Mouse (Mus musculus) E14TG2a.4 (cell line): ENCODE measurements around the gene 9130023H24Rik.

ENCODE experiments used
- H3K27me3 ChIP-seq: 2 replicates; pipeline ENCODE4 v1.6.1; 2014; ENCODE audit warnings: low read length, control low read depth; ENCODE audit not compliant: insufficient read depth
- H3K36me3 ChIP-seq: 2 replicates; pipeline ENCODE4 v1.6.1; 2014; ENCODE audit warnings: low read length, control low read depth; ENCODE audit not compliant: insufficient read depth
- H3K4me1 ChIP-seq: replicated peaks from 2 replicates; pipeline ENCODE4 v1.6.1; 2014; ENCODE audit warnings: low read depth, low read length, control low read depth
- H3K4me3 ChIP-seq: replicated peaks from 2 replicates; pipeline ENCODE4 v1.5.1; 2014; ENCODE audit warnings: mild to moderate bottlenecking, low read length
- H3K9me3 ChIP-seq: 2 replicates; pipeline ENCODE4 v1.6.1; 2014; ENCODE audit warnings: low read length, control low read depth
- CTCF ChIP-seq: conservative IDR thresholded peaks from 2 replicates; pipeline ENCODE4 v1.5.1; 2014; ENCODE audit warnings: low read length
- NANOG ChIP-seq: IDR thresholded peaks from 2 replicates; pipeline ENCODE4 v1.6.1; 2014; ENCODE audit warnings: borderline replicate concordance, low read length, mixed read lengths
- POU5F1 ChIP-seq: IDR thresholded peaks from 2 replicates; pipeline ENCODE4 v1.6.1; 2014; ENCODE audit warnings: low read length, borderline replicate concordance

Gene 9130023H24Rik

DNA sequence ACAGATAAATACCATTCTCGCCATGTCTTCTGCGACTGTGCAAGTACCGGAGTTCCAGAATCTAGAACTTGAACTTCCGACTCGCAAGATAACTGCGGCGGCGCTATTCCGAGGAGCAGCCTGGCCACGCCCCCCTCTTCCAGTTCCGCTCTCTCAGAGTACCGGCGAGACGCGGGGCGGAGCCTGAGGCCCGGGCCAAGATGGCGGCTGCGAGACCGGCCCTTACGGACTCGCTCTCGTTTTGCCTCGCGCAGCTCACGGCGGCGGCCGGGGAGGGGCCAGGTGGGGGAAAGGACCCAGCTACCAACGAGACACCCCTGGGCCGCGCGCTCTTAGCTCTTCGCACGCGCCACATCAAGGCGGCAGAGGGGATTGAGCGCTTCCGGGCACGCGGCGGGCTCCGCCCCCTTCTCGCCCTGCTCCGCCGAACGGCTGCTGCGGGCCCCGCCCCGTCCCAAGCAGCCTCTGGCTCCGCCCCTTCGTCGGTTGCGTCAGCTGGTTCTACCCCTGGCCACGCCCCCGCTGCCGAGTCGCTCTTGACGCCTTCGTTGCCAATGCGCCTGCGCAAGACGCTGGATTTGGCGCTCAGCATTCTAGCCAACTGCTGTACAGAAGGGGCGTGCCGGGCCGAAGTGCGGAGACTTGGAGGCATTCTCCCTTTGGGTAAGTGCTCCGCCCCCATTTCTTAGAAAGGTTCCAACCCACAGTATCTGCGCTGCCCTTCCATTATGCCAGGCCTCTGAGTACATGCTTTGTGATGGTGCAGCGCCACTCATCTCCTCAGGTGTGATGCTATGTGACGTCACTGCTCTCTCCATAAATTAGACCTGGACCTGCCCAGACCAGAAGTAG lies at the start of gene 9130023H24Rik:
Gene 9130023H24Rik, minus strand, starts transcription at position 105 of the 852 bp plus-strand sequence.
- Histone ChIP-seq H3K4me1 (peaks cover 46% of the 10 kb centered on the region), H3K36me3 (peaks cover 59% of the 10 kb centered on the region), H3K27me3 (no peaks in the 10 kb centered on the region), H3K4me3 (peak within 1 kb of the TSS; percentile 95), H3K9me3 (no peaks in the 10 kb centered on the region)
- TF ChIP-seq NANOG = no peak
- TF ChIP-seq CTCF = no peak
- TF ChIP-seq POU5F1 = no peak

DNA sequence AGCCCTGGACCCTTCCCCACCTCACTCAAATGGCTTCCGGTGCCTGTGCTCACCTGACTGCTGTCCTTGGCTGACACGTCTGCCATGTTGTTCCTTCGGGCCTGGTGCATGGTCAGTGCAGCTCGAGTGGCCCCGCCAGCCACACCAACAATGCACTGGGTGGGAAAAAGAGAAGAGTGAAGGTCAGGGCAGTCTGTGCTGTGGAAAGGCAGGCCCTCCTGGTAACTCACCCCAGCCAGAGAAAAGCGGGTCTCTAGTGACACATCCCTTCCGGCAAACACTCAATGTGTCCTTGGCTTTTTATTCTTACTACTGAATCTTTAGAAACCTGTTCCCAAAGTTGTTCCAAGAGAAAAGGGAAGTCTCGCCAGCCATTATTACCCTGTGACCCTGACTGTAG lies 47.2 kb upstream of the 9130023H24Rik start:
- H3K4me1 ChIP-seq = peaks cover 28% of the 10 kb centered on the region
- TF ChIP-seq NANOG = no peak
- TF ChIP-seq POU5F1 = no peak
- no peak for TF ChIP-seq CTCF
- H3K4me3 ChIP-seq = no peak overlapping the region

DNA sequence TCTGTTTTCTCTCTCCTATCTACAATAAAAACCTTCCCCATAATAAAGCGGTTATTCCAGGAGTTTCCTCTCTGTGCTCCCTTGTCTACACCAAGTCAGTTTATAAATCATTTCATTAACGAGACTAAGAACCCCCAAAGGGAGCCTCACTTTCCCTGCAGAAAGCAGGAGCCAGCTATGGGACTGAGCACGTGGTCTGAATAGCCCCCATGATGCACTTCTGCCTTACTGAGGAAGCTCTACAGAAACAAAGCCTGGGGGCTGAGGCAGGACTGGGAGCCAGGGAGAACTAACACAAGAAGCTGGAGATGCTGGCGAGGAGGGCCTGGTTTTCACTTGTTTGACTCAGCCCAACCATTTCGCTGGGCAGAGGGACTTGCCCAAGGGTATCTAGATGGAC lies 46.2 kb upstream of the 9130023H24Rik start:
- TF ChIP-seq NANOG = no peak
- TF ChIP-seq CTCF = no peak
- TF ChIP-seq POU5F1 = no peak
- peaks cover 33% of the 10 kb centered on the region for H3K36me3 ChIP-seq
- peaks cover 7% of the 10 kb centered on the region for H3K9me3 ChIP-seq
- H3K4me1 ChIP-seq = peaks cover 20% of the 10 kb centered on the region
- H3K27me3 ChIP-seq = no peaks in the 10 kb centered on the region
- no peak overlapping the region for H3K4me3 ChIP-seq

More for the DNA sequence above, 47.2 kb upstream of the 9130023H24Rik start:
- Histone ChIP-seq H3K9me3 (peaks cover 7% of the 10 kb centered on the region), H3K36me3 (peaks cover 41% of the 10 kb centered on the region), H3K27me3 (no peaks in the 10 kb centered on the region)

DNA sequence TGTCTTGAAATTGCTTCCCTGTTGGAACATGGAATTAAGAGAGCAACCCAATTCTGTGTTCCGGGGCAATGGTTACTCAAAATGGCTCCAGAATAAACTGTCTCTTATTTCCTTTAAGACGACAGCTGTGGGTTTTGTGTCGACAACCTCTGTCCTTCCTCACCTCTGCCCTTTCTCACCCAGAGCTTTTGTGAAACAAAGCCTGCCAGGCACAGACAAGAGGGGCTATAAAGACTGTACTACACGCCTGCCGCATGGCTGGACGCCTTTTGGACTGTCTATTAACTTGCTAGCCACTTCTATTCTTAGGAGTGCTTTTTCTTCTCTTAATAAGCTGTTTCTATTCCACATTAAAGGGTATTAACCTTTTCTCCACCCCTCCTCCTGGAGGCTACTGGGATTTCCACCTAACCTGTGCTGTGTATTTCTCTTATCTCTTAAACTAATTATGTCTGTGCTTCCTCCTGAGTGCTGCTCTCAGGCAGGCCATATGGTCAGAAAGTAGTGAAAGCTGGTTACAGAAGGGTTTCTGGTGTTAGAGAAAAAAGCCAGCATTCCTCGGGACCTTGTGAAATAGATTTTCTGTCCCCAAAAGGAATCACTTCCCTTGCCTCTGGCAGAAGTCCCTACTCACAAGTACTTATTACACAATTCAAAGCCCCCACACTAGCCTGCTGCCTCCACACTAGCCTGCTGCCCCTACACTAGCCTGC lies 44.9 kb upstream of the 9130023H24Rik start:
- no peak for TF ChIP-seq CTCF
- no peak for TF ChIP-seq NANOG
- TF ChIP-seq POU5F1 = no peak
- H3K27me3 ChIP-seq = no peaks in the 10 kb centered on the region; the same call in 1 of the 2 replicates
- H3K36me3 ChIP-seq = peaks cover 26% of the 10 kb centered on the region
- peaks cover 20% of the 10 kb centered on the region for H3K4me1 ChIP-seq
- H3K9me3 ChIP-seq = peaks cover 7% of the 10 kb centered on the region
- H3K4me3 ChIP-seq = no peak overlapping the region

DNA sequence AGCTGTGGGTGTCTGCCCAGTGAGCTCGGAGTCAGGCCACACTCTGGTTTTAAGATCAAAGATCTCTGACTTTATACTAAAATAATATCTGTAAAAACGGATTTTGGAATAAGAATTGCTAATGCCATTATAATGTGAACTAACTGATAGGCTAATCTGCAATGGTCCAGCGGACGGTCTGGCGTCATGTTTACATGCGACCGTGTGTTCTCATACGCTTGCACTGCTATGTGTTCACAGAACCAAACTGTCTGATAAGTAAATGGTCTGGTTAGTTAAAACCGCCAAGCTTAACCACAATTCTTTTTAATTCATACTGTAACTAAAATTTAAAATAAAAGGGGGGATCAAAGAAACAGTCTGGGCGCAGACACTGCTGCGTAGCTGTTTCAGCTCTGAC lies 43.9 kb upstream of the 9130023H24Rik start:
- no peak for TF ChIP-seq CTCF
- H3K9me3 ChIP-seq = peaks cover 7% of the 10 kb centered on the region
- no peaks in the 10 kb centered on the region; the same call in 1 of the 2 replicates for H3K27me3 ChIP-seq
- H3K36me3 ChIP-seq = peaks cover 17% of the 10 kb centered on the region
- peaks cover 29% of the 10 kb centered on the region for H3K4me1 ChIP-seq
- no peak overlapping the region for H3K4me3 ChIP-seq

DNA sequence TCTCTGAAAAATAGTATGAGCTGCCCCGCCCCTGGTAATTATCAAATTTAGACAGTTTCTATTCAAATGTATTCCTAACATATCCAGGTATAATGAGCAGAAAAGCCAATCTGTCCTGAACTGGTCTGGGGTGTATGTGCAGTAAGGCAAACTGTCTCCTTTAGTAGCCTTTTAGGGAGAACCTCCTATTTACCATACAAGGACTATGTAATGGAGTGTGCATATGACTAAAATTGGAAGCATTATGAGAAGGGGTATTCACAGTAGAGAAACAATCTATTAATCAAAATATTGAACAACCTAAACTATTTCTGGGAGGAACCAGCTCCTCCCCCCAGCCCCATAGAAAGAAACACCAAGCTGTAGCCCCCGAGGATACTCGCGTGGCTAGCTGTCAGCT lies 41.9 kb upstream of the 9130023H24Rik start:
- Histone ChIP-seq H3K9me3 (peaks cover 7% of the 10 kb centered on the region), H3K36me3 (peaks cover 35% of the 10 kb centered on the region), H3K4me3 (no peak overlapping the region), H3K4me1 (peaks cover 32% of the 10 kb centered on the region), H3K27me3 (no peaks in the 10 kb centered on the region; the same call in 1 of the 2 replicates)
- no peak for TF ChIP-seq NANOG
- TF ChIP-seq POU5F1 = no peak
- no peak for TF ChIP-seq CTCF

DNA sequence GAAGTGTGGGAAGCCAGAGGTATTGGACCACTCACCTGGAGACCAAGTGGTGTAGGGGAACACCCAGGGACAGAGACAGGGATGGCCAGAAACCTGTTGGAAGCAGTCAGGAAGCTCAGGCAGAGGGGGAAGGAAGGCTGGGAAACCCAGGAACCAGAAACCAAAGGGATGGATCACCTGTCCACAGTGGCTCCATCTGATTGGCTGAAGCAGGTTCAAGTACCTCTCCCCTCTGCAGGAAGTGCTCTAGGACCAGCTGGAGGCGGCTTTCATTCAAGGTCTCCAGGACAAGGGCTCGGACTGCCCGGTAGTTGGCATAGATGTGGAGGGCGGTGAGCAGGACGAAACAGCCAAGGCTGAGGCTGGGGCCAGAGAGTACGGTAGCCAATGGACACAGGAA lies 38.2 kb upstream of the 9130023H24Rik start:
- peaks cover 53% of the 10 kb centered on the region for H3K36me3 ChIP-seq
- TF ChIP-seq CTCF (no peak), NANOG (no peak), POU5F1 (no peak)
- H3K4me3 ChIP-seq = peak overlapping the region; percentile 44
- no peaks in the 10 kb centered on the region for H3K9me3 ChIP-seq
- H3K4me1 ChIP-seq = peaks cover 44% of the 10 kb centered on the region
- peaks cover 8% of the 10 kb centered on the region for H3K27me3 ChIP-seq

DNA sequence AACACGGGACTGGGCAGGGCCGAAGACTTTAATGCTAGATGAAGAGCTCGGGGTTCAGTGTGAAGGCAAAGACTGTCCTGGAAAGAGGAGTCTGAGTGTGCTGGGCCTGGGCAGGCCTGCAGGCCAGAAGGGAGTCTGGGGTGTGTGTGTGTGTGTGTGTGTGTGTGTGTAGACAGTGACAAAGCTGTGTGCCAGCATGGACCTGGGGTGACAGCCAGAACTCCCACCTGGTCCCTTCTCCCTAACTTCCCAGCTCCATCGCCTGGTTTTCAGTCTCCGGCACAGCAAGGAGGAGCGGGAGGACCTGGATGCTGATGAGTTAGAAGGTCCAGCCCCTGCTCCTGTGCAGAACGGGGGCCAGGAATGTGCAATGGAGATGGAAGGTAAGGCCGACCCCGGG lies 33.7 kb upstream of the 9130023H24Rik start:
- Histone ChIP-seq H3K9me3 (no peaks in the 10 kb centered on the region), H3K36me3 (peaks cover 42% of the 10 kb centered on the region), H3K4me3 (no peak overlapping the region), H3K4me1 (peaks cover 60% of the 10 kb centered on the region), H3K27me3 (peaks cover 36% of the 10 kb centered on the region)
- TF ChIP-seq NANOG (no peak), POU5F1 (no peak), CTCF (no peak)
